Mouse (Mus musculus) left cerebral cortex, adult 8-10 months (tissue): Measurements from ENCODE around the gene Rab8a. TPM values are rescaled to one million over a fixed set of nuclear protein-coding genes. Genes with fewer than 3 reads are reported as not detected.

ENCODE experiments used
- DNase-seq, 2 experiments: peaks; one replicate each; pipeline ENCODE4 v3.0.0; 2022; ENCODE audit warnings: low spot score in 2 of 2
- total RNA-seq, 4 experiments: library from RNA; stranded (reverse); gene quantifications; 2 replicates each; pipeline ENCODE4 v1.2.4; 2022

Rab8a gene
- total RNA-seq, 4 experiments from 2014 or later: 33.0 to 42.4 (median 40.1) TPM

GRCm38 (mm10) chr8:72210710-72211109 lies 49.7 kb downstream of the Rab8a start:
- no peak for DNase-seq

- no peak for DNase-seq
Measured at GRCm38 (mm10) chr8:72211846-72212245, 50.8 kb downstream of the Rab8a start.

GRCm38 (mm10) chr8:72212751-72213150 lies 51.8 kb downstream of the Rab8a start, which contains the start of gene Cib3:
Gene Cib3, minus strand, starts transcription at chr8:72212837.
- peak in 1 of 2 experiments; percentile 22 for DNase-seq

- no peak for DNase-seq
Measured at GRCm38 (mm10) chr8:72213536-72213935, 52.5 kb downstream of the Rab8a start, which contains the start of gene Gm11034. Gene Gm11034, minus strand, starts transcription at chr8:72213636.

GRCm38 (mm10) chr8:72215060-72215459 lies 54.1 kb downstream of the Rab8a start:
- DNase-seq: no peak

GRCm38 (mm10) chr8:72215871-72216270 lies 54.9 kb downstream of the Rab8a start:
- DNase-seq: no peak

GRCm38 (mm10) chr8:72218781-72219540 lies 58.0 kb downstream of the Rab8a start:
- DNase-seq: no peak

- peak; percentile 59 to 91 for DNase-seq
Measured at GRCm38 (mm10) chr8:72219541-72220363, 58.8 kb downstream of the Rab8a start, which contains the start of gene Fam32a. Gene Fam32a, plus strand, starts transcription at chr8:72219730.

GRCm38 (mm10) chr8:72220758-72221157 lies 59.8 kb downstream of the Rab8a start:
- DNase-seq: no peak

- DNase-seq: no peak
Measured at GRCm38 (mm10) chr8:72222656-72223055, 61.7 kb downstream of the Rab8a start.

Other genes starting within 250 kb of the Rab8a start
- gene Zfp961, start 210.2 kb upstream of the Rab8a start, total RNA-seq: 10 to 100 TPM; 13.0 to 23.1 (median 19.1) TPM
- not detected for gene Cyp4f18, start 151.6 kb upstream of the Rab8a start, total RNA-seq
- not detected for gene Olfr372, start 120.0 kb upstream of the Rab8a start, total RNA-seq
- not detected for gene Olfr373, start 78.0 kb upstream of the Rab8a start, total RNA-seq
- gene Olfr374, start 54.2 kb upstream of the Rab8a start, total RNA-seq: under 1 TPM in 1 of 4 experiments, not detected in 3; 0.05 TPM
- 10 to 100 TPM; 24.2 to 31.4 (median 26.1) TPM for gene Tpm4, start 26.2 kb upstream of the Rab8a start, total RNA-seq
- gene Hsh2d, start 28.4 kb downstream of the Rab8a start, total RNA-seq: not detected
- not detected for gene Cib3, start 51.6 kb downstream of the Rab8a start, total RNA-seq
- gene Gm11034, start 52.4 kb downstream of the Rab8a start, total RNA-seq: not detected
- 10 to 100 TPM; 57.9 to 61.4 (median 58.4) TPM for gene Fam32a, start 58.5 kb downstream of the Rab8a start, total RNA-seq
- 10 to 100 TPM; 72.0 to 83.7 (median 76.7) TPM for gene Ap1m1, start 78.8 kb downstream of the Rab8a start, total RNA-seq
- gene Gm10282, start 144.1 kb downstream of the Rab8a start, total RNA-seq: 1 to 10 TPM; 5.1 to 8.2 (median 6.0) TPM
- 10 to 100 TPM; 10.9 to 16.5 (median 13.2) TPM for gene Klf2, start 157.8 kb downstream of the Rab8a start, total RNA-seq